Mouse (Mus musculus) adrenal gland (tissue): Measurements from ENCODE around the gene Dhrs2.

Experiments
- intact Hi-C: fragments of 180-260 bp; cut with DNase I; formaldehyde crosslinking; loops from one replicate; pipeline ENCODE4 v1.15.1; 2025

Gene Dhrs2

GRCm38 (mm10) chr14:55247181-55247580, 25.4 kb downstream of the Dhrs2 start:
- intact Hi-C loops: no loop called here

- intact Hi-C loops: no loop called here
Measured at GRCm38 (mm10) chr14:55248284-55248683, 26.5 kb downstream of the Dhrs2 start.

- intact Hi-C loops: no loop called here
Measured at GRCm38 (mm10) chr14:55253580-55253979, 31.8 kb downstream of the Dhrs2 start.

- intact Hi-C loops: no loop called here
Measured at GRCm38 (mm10) chr14:55255443-55255842, 33.6 kb downstream of the Dhrs2 start.

GRCm38 (mm10) chr14:55271158-55271557, 49.4 kb downstream of the Dhrs2 start:
- intact Hi-C loops: loop anchor here (2.0 to 5.0 kb wide), 2 partner anchors 168 to 186 kb away; no protein-coding TSS in a partner anchor

GRCm38 (mm10) chr14:55273023-55273422, 51.2 kb downstream of the Dhrs2 start:
- intact Hi-C loops: loop anchor here (5.0 kb wide), 1 partner anchor 184 kb away; no protein-coding TSS in a partner anchor

- intact Hi-C loops: loop anchor here (5.0 kb wide), 1 partner anchor 182 kb away; no protein-coding TSS in a partner anchor
Measured at GRCm38 (mm10) chr14:55274810-55275209, 53.0 kb downstream of the Dhrs2 start.

- intact Hi-C loops: no loop called here
Measured at GRCm38 (mm10) chr14:55279322-55280069, 57.7 kb downstream of the Dhrs2 start.
